Mouse (Mus musculus): Measurements from ENCODE around the gene Stil.

Gene Stil

GRCm38 (mm10) chr4:115058871-115059590, 59.1 kb downstream of the Stil start:
- no peak for TF ChIP-seq GATA4 (IDR thresholded peaks at IDR 0.05; ENCODE audit: insufficient replicate concordance, low read length)

DNA sequence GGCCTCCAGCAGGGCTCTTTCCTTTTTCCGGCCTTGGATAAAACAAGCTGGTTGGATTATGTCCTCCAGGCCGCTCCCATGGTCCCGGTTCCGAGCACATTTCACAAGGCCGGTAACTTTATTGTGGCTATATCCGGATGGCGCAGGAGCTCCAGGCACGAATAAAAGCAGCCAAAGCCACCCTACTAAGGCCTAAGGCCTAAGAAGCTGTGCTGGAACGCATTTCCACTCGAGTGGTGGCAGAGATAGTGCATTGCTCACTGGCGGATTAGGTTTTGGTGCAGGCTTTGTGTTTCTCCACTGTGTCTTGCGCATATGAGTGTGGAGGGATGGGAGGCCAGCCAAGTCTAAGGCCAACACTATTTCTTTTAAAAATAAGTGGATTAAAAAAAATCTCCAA, 59.9 kb downstream of the Stil start:
- no peak for TF ChIP-seq GATA4 (IDR thresholded peaks at IDR 0.05; ENCODE audit: insufficient replicate concordance, low read length)

- TF ChIP-seq GATA4 (IDR thresholded peaks at IDR 0.05; ENCODE audit: insufficient replicate concordance, low read length) = no peak
These were observed 60.8 kb downstream of the Stil start for GRCm38 (mm10) chr4:115060753-115061152.

DNA sequence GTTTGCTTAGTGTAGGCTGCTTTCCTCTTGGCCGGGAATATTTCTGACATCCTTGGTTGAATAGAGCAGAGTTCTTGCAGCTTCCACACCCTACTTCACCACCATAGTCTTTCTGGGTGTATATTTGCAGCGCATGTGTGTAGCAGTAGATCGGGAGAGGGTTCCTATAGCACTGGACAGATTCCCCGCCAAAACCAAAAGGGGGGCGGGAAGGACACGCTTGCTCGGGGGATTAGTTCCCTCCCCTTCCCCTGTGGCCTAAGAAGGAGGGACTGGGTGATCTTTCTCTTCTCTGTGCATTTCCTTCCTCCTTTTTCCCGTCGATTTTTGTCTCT, 62.5 kb downstream of the Stil start:
- no peak for TF ChIP-seq GATA4 (IDR thresholded peaks at IDR 0.05; ENCODE audit: insufficient replicate concordance, low read length)

DNA sequence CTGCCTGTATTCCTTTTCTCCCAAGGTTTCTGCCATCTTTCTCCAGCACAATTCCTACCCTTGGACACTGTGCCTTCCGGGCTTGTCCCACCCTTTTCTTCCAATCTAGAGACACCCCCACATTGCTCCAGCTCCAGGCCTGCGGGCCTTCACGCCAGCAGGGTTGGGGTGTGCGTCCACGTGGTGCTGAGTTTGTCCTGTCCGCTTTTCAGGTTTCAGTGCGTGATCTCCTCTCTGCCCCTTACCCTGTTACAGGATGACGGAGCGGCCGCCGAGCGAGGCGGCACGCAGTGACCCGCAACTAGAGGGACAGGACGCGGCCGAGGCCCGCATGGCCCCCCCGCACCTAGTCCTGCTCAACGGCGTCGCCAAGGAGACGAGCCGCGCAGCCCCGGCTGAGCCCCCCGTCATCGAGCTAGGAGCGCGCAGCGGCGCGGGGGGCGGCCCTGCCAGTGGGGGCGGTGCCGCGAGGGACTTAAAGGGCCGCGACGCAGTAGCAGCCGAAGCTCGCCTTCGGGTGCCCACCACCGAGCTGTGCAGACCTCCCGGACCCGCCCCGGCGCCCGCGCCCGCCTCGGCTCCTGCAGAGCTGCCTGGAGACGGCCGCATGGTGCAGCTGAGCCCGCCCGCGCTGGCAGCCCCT, 63.0 kb downstream of the Stil start:
- no peak for TF ChIP-seq GATA4 (IDR thresholded peaks at IDR 0.05; ENCODE audit: insufficient replicate concordance, low read length)

- no peak for TF ChIP-seq GATA4 (IDR thresholded peaks at IDR 0.05; ENCODE audit: insufficient replicate concordance, low read length)
These were observed 63.7 kb downstream of the Stil start for GRCm38 (mm10) chr4:115063518-115064239.

GRCm38 (mm10) chr4:115071668-115072067, 71.7 kb downstream of the Stil start:
- TF ChIP-seq GATA4 (IDR thresholded peaks at IDR 0.05; ENCODE audit: insufficient replicate concordance, low read length) = no peak

GRCm38 (mm10) chr4:115074789-115075188, 74.8 kb downstream of the Stil start:
- TF ChIP-seq GATA4 (IDR thresholded peaks at IDR 0.05; ENCODE audit: insufficient replicate concordance, low read length) = no peak

GRCm38 (mm10) chr4:115075204-115075915, 75.4 kb downstream of the Stil start:
- peak; percentile 83; the same call in 1 of the 2 replicates for TF ChIP-seq GATA4 (IDR thresholded peaks at IDR 0.05; ENCODE audit: insufficient replicate concordance, low read length)

GRCm38 (mm10) chr4:115078892-115079820, 79.2 kb downstream of the Stil start:
- no peak for TF ChIP-seq GATA4 (IDR thresholded peaks at IDR 0.05; ENCODE audit: insufficient replicate concordance, low read length)

GRCm38 (mm10) chr4:115079821-115080349, 79.9 kb downstream of the Stil start:
- no peak for TF ChIP-seq GATA4 (IDR thresholded peaks at IDR 0.05; ENCODE audit: insufficient replicate concordance, low read length)

GRCm38 (mm10) chr4:115083031-115083430, 83.1 kb downstream of the Stil start:
- no peak for TF ChIP-seq GATA4 (IDR thresholded peaks at IDR 0.05; ENCODE audit: insufficient replicate concordance, low read length)

DNA sequence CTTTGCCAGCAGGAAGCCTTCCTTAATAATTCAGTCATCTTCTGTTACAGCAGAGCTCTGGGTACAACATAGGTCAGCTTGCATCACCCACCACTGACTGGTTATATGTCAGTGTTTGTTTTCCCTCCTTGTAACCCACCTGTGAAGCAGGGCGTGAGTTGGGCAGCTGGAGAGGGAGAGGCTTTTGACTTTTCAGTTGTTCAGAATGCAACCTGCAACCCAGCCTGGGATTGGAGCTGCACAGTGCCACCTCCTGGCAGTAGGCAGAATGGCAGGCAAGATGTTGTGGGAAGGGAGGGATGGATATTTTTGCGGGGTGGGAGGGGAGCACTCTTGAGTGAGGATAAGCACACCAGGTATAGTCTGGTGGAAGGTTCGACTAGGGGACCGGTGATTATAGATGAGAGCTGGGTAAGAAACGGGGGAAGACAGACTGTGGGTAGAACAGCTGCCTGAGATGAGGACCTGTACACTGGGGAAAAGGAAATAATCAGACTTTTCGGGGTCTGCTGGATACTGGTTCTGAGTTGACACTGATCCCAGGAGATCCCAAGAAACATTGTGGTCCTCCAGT, 85.7 kb downstream of the Stil start:
- no peak for TF ChIP-seq GATA4 (IDR thresholded peaks at IDR 0.05; ENCODE audit: insufficient replicate concordance, low read length)

GRCm38 (mm10) chr4:115086257-115086656, 86.3 kb downstream of the Stil start:
- no peak for TF ChIP-seq GATA4 (IDR thresholded peaks at IDR 0.05; ENCODE audit: insufficient replicate concordance, low read length)

Data from liver, adult (tissue).